Mouse (Mus musculus): ENCODE measurements around the gene Amd1.

GRCm38 (mm10) chr10:40283636-40284035, 18.4 kb downstream of the Amd1 start:
- TF ChIP-seq CTCF (IDR thresholded peaks at IDR 0.05; ENCODE audit: borderline replicate concordance, extremely low read depth, insufficient read depth, insufficient read length) (no peak), POLR2A (IDR thresholded peaks at IDR 0.05; ENCODE audit: borderline replicate concordance, extremely low read depth, insufficient read depth, insufficient read length, poor library complexity, severe bottlenecking) (no peak)

Data from brain, embryonic 14.5 days (tissue).